Mouse (Mus musculus): Measurements from ENCODE around the gene Tex101. TPM values are rescaled to one million over a fixed set of nuclear protein-coding genes. Genes with fewer than 3 reads are reported as not detected.

Tex101 gene
- polyA plus RNA-seq, 1 experiment from 2014 or later = not detected

DNA sequence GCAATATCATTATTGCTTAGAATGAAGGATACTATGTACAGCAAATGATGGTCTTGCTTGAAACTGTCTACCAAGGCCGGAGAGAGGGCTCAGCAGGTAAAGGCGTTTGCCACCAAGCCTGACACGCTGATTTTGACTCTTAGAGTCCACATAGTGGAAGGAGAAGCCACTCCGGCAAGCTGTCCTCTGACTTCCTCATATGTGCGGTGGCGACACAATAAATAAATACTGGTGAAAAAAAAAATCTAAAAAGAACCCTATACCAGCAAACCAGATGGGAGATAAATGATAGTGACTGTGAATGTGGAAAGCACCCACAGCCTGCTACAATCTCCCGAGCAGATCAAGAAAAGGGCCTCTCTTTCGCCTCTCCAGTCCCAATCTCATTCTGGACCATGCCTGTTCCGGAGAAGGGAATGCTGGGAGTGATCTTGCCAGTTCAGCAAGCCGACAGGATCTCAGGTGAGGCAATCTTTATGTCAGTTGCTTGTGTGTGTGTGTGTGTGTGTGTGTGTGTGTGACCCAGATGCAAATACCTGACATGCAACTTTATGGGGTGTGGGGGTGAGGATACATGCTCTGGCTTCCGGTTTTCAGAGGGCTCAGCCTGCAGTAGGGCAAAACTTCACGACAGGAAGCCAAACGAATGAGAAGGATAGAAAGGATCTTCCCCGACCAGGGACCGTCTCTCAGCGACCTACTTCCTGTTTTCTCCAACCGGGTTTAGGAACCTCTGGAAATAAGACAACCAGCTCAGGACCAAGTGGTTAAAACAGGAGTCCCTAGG lies 15.2 kb downstream of the Tex101 start:
- 57% methylated on average over 17 of the region's 17 CpGs for WGBS
- Histone ChIP-seq H3K36me3 (no peaks in the 10 kb centered on the region), H3K4me2 (no peak overlapping the region), H3K27me3 (replicated peaks) (no peaks in the 10 kb centered on the region), H3K27ac (no peak overlapping the region), H3K4me1 (no peaks in the 10 kb centered on the region), H3K4me3 (replicated peaks) (no peak overlapping the region), H3K9ac (no peak overlapping the region), H3K9me3 (no peaks in the 10 kb centered on the region)
- ATAC-seq (ENCODE audit: insufficient read depth, low FRiP score, low read depth) = no peak

GRCm38 (mm10) chr7:24659737-24660357 lies 16.6 kb downstream of the Tex101 start:
- ATAC-seq (ENCODE audit: insufficient read depth, low FRiP score, low read depth) = no peak

DNA sequence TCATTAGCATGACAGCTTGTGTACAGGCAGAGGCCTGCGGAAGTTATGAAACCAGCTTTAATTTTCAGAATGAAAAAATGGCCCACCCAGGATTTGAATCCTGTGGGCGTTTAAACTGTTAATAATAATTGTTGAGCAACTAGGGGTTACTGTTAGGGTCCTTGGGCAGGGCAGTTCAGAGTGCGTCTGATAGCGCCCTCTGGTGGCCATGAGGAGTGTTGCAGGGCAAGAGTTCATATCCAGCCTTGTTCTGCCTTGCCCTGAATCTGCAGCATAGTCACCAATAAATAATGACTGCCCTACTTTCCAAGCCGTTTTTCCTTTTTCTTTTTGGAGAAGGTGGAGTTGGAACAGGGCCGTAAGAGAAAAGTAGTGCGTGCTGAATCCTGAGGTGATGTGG lies 22.8 kb downstream of the Tex101 start:
- Histone ChIP-seq H3K9ac (no peak overlapping the region), H3K4me1 (no peaks in the 10 kb centered on the region), H3K4me2 (no peak overlapping the region), H3K27ac (no peak overlapping the region), H3K4me3 (replicated peaks) (no peak overlapping the region), H3K36me3 (no peaks in the 10 kb centered on the region), H3K27me3 (replicated peaks) (no peaks in the 10 kb centered on the region), H3K9me3 (no peaks in the 10 kb centered on the region)
- WGBS = 21% methylated on average over 7 of the region's 7 CpGs
- ATAC-seq (ENCODE audit: insufficient read depth, low FRiP score, low read depth) = no peak

More at GRCm38 (mm10) chr7:24659737-24660357, 16.6 kb downstream of the Tex101 start:
- Histone ChIP-seq H3K4me1 (no peaks in the 10 kb centered on the region), H3K4me3 (replicated peaks) (no peak overlapping the region), H3K4me2 (no peak overlapping the region), H3K9ac (no peak overlapping the region), H3K27ac (no peak overlapping the region), H3K27me3 (replicated peaks) (no peaks in the 10 kb centered on the region), H3K36me3 (no peaks in the 10 kb centered on the region), H3K9me3 (no peaks in the 10 kb centered on the region)
- 40% methylated on average over 12 of the region's 12 CpGs for WGBS

- no peak for ATAC-seq (ENCODE audit: insufficient read depth, low FRiP score, low read depth)
- Histone ChIP-seq H3K36me3 (no peaks in the 10 kb centered on the region), H3K9ac (no peak overlapping the region), H3K4me2 (no peak overlapping the region), H3K4me1 (no peaks in the 10 kb centered on the region), H3K27me3 (replicated peaks) (no peaks in the 10 kb centered on the region), H3K27ac (no peak overlapping the region), H3K9me3 (no peaks in the 10 kb centered on the region), H3K4me3 (replicated peaks) (no peak overlapping the region)
- WGBS = 63% methylated on average over 7 of the region's 7 CpGs
Observed at GRCm38 (mm10) chr7:24646486-24646885, 30.0 kb downstream of the Tex101 start.

DNA sequence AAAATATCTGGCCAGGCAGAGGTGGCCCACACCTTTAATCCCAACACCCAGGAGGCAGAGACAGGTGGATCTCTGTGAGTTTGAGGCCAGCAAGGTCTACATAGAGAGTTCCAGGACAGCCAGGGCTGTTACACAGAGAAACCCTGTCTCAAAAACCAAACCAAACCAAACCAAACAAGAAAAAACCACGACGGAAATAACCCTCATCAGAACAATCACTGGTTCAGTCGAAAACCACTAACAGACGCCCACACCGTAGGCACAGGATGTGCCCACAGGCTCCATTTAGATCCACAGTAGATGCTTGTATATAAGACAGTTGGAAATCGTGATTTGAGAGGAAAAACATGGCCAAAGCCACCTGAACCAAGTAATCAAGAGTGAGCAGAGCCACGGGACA lies 31.5 kb downstream of the Tex101 start:
- Histone ChIP-seq H3K27me3 (replicated peaks) (peaks cover 7% of the 10 kb centered on the region), H3K4me2 (no peak overlapping the region), H3K9me3 (no peaks in the 10 kb centered on the region), H3K36me3 (no peaks in the 10 kb centered on the region), H3K9ac (no peak overlapping the region), H3K27ac (no peak overlapping the region), H3K4me3 (replicated peaks) (no peak overlapping the region), H3K4me1 (no peaks in the 10 kb centered on the region)
- WGBS = 67% methylated on average over 7 of the region's 7 CpGs
- ATAC-seq (ENCODE audit: insufficient read depth, low FRiP score, low read depth) = no peak

DNA sequence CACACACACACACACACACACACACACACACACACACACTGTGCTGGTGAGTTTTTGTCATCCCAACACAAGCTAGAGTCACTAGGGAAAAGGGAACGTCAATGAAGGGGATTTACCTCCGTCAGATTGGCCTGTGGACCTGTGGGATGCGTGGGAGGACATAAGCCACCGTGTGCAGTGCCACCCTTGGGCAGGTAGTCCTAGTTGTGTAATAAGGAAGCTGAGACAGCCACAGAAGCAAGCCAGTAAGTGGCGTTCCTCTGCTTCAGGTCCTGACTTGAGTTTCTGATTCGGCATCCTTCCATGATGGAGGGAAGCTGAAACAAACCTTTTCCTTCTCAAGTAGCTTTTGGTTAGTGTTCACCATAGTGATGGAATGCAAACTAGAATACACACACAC lies 32.0 kb downstream of the Tex101 start:
- no peak overlapping the region for H3K9ac ChIP-seq
- H3K9me3 ChIP-seq = no peaks in the 10 kb centered on the region
- no peak overlapping the region for H3K27ac ChIP-seq
- H3K27me3 ChIP-seq (replicated peaks) = peaks cover 12% of the 10 kb centered on the region
- H3K36me3 ChIP-seq = no peaks in the 10 kb centered on the region
- H3K4me2 ChIP-seq = no peak overlapping the region
- ATAC-seq (ENCODE audit: insufficient read depth, low FRiP score, low read depth) = no peak
- no peak overlapping the region for H3K4me3 ChIP-seq (replicated peaks)
- 81% methylated on average over 6 of the region's 6 CpGs for WGBS
- no peaks in the 10 kb centered on the region for H3K4me1 ChIP-seq

GRCm38 (mm10) chr7:24642491-24642890 lies 34.0 kb downstream of the Tex101 start:
- Histone ChIP-seq H3K27ac (no peak overlapping the region), H3K27me3 (replicated peaks) (peaks cover 22% of the 10 kb centered on the region), H3K4me2 (no peak overlapping the region), H3K9ac (no peak overlapping the region), H3K9me3 (no peaks in the 10 kb centered on the region), H3K36me3 (no peaks in the 10 kb centered on the region), H3K4me3 (replicated peaks) (no peak overlapping the region), H3K4me1 (no peaks in the 10 kb centered on the region)
- no peak for ATAC-seq (ENCODE audit: insufficient read depth, low FRiP score, low read depth)
- 11% methylated on average over 9 of the region's 9 CpGs for WGBS

GRCm38 (mm10) chr7:24640450-24640849 lies 36.0 kb downstream of the Tex101 start:
- H3K27me3 ChIP-seq (replicated peaks) = peaks cover 37% of the 10 kb centered on the region
- H3K27ac ChIP-seq = no peak overlapping the region
- H3K4me1 ChIP-seq = 0 out of 2 replicates have a peak, but pooled peaks cover 5% of the 10 kb centered on the region
- no peak overlapping the region for H3K9ac ChIP-seq
- H3K9me3 ChIP-seq = no peaks in the 10 kb centered on the region
- H3K4me2 ChIP-seq = no peak overlapping the region
- WGBS = 61% methylated on average over 13 of the region's 13 CpGs
- H3K36me3 ChIP-seq = no peaks in the 10 kb centered on the region
- ATAC-seq (ENCODE audit: insufficient read depth, low FRiP score, low read depth) = no peak
- H3K4me3 ChIP-seq (replicated peaks) = no peak overlapping the region

DNA sequence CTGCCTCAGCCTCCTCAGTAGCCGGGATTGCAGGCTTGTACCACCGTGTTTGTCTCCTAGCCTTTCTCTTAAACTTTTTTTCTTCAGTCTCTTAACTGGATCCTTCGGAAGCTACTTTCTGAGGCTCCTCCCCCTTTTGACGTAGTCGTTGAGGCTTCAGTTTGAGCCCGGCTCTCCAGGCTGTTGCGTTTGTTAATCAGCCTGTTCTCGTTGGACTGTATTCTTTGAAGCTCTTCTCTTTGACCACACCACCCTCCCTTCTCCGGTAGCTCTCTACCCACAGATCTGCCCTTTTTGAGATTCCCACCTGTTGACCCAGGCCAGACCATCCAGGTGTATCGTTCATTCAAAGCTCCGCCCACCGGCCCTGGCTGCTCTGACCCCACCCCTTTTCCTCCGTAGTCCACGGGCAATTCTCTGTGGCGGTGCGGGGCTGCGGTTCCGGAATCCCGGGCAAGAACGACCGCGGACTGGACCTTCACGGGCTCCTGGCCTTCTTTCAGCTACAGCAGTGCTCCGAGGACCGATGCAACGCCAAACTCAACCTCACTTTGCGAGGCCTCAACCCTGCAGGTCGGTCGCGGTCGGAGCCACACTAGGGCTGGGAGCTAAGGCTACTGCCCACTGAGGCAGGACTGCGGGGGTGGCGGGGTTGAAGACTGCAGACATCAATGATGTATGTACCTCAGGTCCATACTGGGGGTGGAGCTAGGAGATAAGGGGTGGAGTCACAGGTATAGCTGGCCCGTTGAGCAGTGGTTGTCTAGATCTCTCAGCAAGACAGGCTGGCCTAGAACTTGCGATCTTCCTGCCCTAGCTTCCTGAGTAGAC lies 38.2 kb downstream of the Tex101 start:
- no peaks in the 10 kb centered on the region for H3K9me3 ChIP-seq
- H3K36me3 ChIP-seq = no peaks in the 10 kb centered on the region
- 0 out of 2 replicates have a peak, but pooled peaks cover 5% of the 10 kb centered on the region for H3K4me1 ChIP-seq
- 3% methylated on average over 35 of the region's 35 CpGs for WGBS
- H3K27me3 ChIP-seq (replicated peaks) = peaks cover 37% of the 10 kb centered on the region
- H3K4me3 ChIP-seq (replicated peaks) = peak overlapping the region; percentile 39
- H3K9ac ChIP-seq = no peak overlapping the region
- H3K27ac ChIP-seq = no peak overlapping the region
- 0 out of 2 replicates have a peak, but pooled peaks have one; percentile 10 for ATAC-seq (ENCODE audit: insufficient read depth, low FRiP score, low read depth)
- peak overlapping the region; percentile 90 for H3K4me2 ChIP-seq

DNA sequence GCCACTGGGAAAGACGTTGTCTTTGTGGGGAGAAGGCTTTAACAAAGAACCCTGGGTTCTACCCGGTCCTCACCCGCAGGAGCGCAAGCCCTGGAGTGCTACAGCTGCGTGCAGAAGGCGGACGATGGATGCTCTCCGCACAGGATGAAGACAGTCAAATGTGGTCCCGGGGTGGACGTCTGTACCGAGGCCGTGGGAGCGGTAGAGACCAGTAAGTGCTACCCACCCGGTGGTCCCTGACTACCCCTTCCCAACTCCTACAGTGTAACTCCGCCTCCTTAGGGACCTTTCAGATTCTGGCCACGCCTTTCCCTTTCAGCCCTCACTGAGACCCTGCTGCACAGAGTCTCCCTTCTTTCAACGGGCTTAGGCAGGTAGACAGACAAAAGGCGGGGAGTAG lies 39.4 kb downstream of the Tex101 start:
- H3K36me3 ChIP-seq = no peaks in the 10 kb centered on the region
- peak overlapping the region; percentile 90 for H3K4me2 ChIP-seq
- H3K27me3 ChIP-seq (replicated peaks) = peaks cover 37% of the 10 kb centered on the region
- H3K9me3 ChIP-seq = no peaks in the 10 kb centered on the region
- no peak for ATAC-seq (ENCODE audit: insufficient read depth, low FRiP score, low read depth)
- H3K4me3 ChIP-seq (replicated peaks) = peak overlapping the region; percentile 39
- H3K27ac ChIP-seq = no peak overlapping the region
- 2% methylated on average over 18 of the region's 18 CpGs for WGBS
- 0 out of 2 replicates have a peak, but pooled peaks cover 5% of the 10 kb centered on the region for H3K4me1 ChIP-seq
- H3K9ac ChIP-seq = no peak overlapping the region

GRCm38 (mm10) chr7:24636264-24636663 lies 40.2 kb downstream of the Tex101 start, which contains the start of gene Lypd3:
Gene Lypd3, plus strand, starts transcription at chr7:24636550.
- Histone ChIP-seq H3K27me3 (replicated peaks) (peaks cover 37% of the 10 kb centered on the region), H3K4me2 (peak within 1 kb of the TSS; percentile 90), H3K27ac (no peak within 1 kb of the TSS), H3K4me1 (0 out of 2 replicates have a peak, but pooled peaks cover 5% of the 10 kb centered on the region), H3K9ac (no peak within 1 kb of the TSS), H3K36me3 (no peaks in the 10 kb centered on the region), H3K9me3 (no peaks in the 10 kb centered on the region), H3K4me3 (replicated peaks) (peak within 1 kb of the TSS; percentile 39)
- WGBS = 28% methylated on average over 15 of the region's 15 CpGs
- no peak for ATAC-seq (ENCODE audit: insufficient read depth, low FRiP score, low read depth)
